Mouse (Mus musculus): ENCODE measurements at regions not wholly inside any gene's neighbourhood (a gene's known extent, or its start where the extent isn't known, plus 50 kb on each side); places are given as distances from the start of the nearest gene placed in this dataset.

DNA sequence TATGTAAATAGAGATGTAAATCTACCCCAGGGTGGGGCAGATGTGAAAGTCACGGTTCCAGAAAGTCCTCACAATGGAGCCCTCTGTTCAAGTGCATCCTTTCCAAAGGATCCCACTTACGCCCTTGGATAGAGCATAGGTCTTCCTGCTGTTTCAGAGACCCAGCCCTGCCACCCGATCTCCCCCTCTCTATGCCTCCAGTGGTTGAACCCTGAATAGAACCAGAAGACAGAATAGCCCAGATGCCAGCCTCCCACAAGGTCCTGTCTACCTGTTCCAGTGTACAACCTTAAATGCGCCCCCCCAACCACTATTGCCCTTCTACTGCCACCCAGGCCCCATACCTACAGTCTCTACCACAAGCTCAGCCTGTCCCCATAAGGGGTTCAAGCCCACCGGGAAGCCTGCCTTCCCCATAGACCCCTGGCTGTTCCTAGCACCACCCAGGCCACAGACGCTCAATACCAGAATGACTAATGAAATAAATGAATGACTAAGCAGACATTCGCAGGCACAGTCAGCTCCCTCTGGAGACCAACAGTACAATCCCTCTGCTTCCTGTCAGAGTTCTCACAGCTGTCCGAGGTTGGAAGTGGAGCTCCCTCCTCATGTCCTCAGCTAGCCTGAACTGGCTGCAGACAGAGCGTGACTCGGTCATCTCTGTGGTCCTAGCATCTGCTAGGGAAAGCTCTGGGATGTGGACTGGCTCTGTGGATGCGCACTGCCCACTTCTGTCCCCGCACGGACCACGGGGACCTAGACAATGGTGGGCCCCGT lies 133.4 kb upstream of the 1600014C23Rik start:
- no peak for DNase-seq (ENCODE audit: low spot score)

DNA sequence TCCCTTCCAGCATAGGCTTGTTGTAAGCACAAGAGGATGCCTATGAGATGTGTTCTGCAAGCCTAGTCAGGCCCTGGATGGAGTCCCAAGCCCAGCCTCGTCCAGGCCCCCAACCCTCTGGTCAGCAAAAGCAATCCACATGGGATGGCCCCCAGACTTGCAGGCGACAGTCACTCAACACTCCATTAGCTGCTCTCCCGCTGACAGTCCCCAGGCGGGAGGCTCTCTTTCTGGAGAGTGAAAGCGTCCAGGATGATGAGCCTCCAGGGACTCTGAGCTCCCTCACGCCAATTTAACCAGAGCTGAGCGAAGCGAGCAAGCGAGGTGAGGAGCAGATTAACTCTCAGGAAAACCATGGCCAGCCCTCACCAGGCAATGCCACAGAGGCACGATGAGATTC lies 132.7 kb upstream of the 1600014C23Rik start:
- DNase-seq (ENCODE audit: low spot score): no peak

DNA sequence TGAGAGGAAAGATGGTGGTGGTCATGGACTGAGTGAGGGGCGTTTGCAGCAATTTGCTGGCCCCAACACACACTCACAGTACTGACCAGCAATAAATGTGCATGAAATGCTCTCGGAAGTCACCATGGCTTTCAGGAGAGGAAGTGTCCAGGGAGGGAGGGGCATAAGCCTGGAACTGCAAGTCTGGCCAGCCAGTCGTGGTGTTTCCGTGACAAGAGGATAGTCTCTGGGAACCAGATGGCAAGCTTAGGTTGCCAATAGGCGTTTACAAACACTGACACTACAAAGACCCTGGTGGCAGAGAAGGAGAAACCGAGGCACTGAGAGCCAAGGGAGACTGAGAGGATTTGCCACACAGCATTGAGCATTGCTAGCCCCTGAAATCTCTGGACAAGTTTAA lies 132.3 kb upstream of the 1600014C23Rik start:
- DNase-seq (ENCODE audit: low spot score): no peak

DNA sequence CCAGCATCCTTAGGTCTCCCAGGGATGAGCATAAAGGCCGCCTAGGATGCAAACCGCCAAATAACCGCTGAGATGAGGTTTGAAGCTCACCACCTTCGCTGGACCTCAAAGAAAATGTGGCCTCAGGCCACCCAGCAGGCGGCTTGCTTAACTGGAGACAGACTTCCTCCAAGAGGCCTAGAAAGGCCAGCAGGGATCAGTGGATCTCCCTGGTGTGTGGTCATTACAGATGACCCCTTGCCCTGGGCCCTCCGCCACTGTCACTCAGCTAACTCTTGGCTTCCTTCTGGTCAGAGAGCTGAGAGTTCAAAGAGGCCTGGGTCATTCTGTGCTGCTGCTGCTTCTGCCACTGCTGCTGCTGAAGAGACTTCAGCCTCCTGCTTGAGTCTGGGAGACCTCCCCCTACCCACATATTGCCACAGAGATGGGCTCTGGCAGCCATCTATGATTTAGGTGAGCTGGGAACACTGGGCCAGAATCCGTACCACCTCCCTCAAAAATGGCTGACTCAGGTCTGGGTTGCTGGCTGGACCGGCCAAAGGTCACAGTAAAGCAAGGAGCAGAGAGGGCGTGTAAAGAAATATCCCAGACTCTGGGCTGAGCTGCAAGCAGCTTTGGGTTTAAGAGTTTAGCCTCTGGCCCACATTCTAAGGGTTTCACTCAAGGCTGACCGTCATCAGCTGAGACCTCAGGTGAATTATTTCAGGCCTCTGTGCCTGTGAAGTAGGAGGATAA lies 130.0 kb upstream of the 1600014C23Rik start:
- DNase-seq (ENCODE audit: low spot score): no peak

DNA sequence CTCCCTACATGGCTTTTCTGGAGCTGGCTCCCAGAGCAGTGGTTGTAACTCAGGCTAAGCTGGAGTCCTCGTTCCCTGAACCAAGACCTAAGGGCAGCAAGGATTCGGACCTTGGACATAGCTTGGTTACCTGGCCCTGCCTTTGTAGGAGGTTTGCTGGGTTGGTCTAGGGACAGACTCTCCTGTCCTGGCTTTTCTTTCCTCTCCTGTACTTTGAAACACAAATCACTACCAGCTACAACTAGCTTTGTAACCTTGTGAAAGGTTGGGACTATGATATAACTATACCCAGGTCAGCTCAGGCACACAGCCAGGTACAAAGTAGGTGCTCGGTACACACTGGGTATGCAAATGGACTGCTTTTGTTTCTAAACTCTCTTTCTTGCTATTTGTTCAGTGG lies 129.4 kb upstream of the 1600014C23Rik start:
- DNase-seq (ENCODE audit: low spot score): no peak

DNA sequence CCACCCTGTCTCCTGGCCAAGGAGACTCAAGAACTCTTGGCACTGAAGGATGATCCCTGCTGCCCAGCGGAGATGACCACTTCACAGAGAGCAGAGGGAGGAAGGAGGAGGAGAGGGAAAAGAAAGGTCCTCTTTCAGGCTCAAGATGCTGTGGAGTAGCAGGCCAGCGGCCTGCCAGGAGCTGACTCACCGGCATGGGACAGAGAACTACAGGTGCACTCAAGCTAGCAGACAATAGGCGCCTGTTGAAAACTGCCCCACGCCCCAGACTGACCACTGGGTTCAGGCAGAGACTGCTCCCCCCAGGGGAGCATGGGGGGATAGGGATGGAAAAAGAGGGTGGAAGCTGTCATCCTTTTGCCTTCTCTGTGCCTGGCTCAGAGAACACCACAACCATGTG lies 125.8 kb upstream of the 1600014C23Rik start:
- DNase-seq (ENCODE audit: low spot score): no peak

DNA sequence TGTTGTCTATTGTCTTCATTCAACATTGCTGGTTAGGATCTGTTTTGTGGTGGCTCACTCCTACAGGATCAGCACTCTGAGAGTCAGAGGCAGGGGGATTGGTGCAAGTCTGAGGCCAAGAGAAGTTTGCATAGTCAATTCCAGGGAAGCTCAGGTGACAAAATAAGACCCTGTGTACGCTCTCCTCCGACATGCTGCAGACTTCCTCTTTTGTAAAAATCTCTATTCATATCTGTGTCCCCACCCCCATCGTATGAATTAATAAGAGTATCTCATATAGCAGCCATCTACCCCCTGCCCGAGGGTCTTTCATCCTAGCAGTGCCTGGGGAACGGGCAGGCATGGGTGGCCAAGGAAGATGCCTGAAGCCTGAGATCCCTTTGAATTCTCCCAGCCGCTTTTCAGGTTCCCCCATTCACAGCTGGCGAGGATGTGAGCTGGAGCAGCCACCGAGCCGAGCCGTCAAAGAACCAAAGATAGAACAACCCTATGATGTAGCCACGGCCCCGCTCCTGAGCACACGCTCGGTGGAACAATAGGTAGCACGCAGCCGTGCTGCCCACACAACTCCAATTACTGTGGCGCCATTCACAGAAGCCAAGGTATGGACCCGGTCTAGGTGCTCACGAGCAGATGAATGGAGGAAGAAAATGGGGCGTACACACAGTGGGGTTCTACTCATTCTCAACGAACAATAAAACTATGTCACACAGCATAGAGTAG lies 120.4 kb upstream of the 1600014C23Rik start:
- DNase-seq (ENCODE audit: low spot score): no peak

DNA sequence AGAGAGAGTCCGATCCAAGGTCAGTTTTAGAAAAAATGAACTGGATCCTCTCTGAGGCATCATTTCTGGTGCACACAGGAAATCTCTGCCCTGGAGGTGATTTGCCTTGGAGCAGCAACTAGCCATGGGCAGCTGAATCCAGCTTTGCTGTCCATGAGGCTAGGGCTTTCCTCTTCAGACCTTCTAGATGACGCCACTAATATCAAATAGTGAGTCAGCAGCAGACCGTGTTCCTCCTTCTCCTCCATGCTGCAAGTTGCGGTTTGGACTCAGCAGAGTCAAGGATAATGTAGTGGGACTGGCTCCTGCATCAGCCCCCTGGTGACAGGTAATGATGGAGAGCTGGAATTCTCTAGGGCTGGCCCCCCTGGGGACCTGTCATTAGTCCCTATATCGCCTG lies 118.8 kb upstream of the 1600014C23Rik start:
- no peak for DNase-seq (ENCODE audit: low spot score)

DNA sequence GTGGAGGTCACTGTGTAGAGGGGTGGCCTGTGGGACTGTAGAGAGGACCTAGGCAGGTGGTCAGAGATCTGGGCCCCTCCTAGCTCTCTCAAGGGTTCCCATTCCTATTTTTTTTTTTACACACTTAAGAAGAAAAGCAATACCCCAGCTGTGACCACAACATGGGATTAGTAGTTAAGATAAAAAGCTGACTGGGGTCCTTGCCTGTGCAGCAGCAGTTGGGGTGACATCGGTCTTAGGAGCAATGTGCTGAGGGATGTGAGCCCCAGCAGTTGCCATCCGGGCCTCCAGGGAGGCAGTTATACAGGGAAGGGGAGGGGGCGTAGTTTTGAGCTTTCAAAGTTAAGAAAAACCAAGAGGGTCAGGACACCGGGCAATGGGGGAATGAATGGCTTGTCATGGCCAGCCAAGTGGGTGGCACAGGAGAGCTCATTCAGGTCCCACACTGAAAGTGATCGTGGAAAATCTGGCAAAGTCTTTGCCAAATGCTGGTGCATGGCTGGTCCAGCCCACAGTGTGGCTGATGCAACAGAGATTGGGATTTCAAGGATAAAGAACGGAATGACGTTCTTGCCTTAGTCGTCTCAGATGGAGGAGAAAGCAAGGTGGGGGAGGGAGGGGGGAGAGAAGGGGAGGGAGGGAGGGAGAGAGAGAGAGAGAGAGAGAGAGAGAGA lies 118.2 kb upstream of the 1600014C23Rik start:
- no peak for DNase-seq (ENCODE audit: low spot score)

DNA sequence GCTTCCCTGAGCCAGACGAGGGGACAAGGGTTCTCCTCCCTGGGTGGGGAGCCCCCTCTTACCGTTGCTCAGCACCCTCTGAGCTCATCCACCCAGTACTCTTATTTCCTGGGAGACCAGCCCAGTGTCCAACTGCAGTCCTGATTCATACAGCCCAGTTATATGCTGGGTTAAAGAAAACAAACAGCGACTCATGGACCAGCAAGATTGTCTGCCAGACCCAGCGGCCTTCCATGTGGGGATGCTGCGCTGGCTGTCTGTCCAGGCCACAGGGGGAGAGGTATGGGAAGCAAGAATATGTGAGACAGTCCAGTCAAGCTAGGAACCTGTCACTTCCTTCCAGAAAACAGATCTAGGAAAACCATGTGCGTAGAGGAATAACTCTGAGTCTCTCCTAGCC lies 117.3 kb upstream of the 1600014C23Rik start:
- DNase-seq (ENCODE audit: low spot score): no peak

DNA sequence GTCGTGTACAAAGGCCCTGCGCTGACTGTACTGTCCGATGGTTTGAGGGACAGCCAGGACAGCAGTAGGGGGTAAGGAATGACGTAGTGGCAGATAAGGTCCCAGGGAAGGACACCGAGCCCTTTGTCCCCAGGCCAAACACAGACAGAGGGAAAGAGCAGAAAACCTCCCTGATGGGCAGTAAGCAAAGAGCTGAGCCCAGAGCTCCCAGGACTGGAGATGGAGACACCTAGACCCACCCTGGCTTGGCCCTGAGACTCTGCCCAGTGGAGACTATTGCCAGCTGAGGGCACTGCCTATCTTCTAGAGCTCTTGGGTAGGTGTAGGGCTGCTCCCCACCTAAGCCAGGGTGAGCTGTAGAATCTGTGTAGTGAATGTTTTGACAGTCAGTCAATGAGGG lies 116.5 kb upstream of the 1600014C23Rik start:
- DNase-seq (ENCODE audit: low spot score): no peak

DNA sequence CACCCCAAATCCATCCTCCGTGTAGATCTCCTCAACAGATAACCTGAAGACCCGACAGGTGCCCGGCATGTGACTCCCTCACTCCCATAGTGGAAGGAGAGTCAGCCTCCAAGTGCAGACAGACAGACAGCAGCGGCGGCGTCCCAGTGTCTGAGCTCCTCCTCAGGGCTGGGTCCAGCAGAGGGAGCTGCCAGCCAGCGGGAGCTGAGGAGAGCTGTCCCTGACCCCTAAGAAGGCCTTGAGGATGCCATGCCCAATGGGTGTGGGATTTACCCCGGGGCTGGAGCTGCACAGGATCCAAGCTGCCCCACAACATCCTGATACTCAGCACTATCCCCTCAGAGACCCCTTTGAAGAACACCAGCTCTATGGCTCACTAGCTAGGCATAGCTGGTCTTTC lies 115.0 kb upstream of the 1600014C23Rik start:
- no peak for DNase-seq (ENCODE audit: low spot score)

DNA sequence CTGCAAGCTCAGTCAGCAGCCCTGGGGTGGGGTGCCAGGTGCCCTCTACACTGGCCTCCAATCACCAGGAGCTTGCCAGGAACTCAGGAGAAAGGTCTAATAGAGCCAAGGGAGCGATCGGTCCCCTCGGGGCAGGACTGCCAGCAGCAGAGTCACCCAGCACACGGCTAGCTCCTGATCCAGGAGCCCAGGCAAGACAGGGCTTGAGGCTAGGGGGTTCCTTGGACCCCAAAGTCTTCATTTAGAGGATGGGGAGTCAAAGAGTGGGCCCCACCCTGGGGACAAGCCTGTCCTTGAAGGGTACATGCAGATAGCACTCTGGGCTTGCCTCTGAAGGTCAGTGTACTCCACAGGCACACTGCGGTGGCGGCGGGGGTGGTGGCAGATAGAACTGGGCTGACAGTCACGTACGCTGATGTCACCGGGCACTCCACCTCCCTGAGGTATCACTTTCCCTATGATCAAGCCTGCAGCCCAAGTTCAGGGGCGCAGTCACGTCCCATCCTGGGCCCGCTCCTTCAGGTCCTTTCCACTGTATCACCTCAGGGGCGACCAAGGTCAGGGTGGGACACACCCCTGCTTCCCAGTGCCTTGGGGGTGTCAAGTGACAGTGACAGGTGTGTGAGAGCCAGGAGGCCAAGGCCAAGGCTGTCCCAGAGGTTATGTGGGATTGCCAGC lies 114.2 kb upstream of the 1600014C23Rik start:
- no peak for DNase-seq (ENCODE audit: low spot score)

DNA sequence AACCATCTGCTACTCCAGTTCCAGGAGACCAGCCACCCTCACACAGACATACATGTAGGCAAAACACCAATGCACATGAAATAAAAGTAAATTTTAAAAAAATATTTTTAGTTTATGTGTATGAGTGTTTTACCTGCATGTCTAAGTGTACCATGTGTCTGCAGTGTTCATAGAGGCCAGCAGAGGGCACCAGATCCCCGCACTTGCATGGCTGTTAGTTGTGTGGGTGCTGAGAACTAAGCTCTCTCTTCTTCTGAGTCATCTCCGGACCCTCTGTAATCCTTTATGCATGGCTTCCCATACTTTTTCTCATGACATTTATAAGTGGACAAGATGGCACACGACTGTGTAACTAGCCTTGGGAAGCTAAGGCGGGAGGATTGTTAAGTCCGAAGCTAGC lies 112.2 kb upstream of the 1600014C23Rik start:
- DNase-seq (ENCODE audit: low spot score): no peak

DNA sequence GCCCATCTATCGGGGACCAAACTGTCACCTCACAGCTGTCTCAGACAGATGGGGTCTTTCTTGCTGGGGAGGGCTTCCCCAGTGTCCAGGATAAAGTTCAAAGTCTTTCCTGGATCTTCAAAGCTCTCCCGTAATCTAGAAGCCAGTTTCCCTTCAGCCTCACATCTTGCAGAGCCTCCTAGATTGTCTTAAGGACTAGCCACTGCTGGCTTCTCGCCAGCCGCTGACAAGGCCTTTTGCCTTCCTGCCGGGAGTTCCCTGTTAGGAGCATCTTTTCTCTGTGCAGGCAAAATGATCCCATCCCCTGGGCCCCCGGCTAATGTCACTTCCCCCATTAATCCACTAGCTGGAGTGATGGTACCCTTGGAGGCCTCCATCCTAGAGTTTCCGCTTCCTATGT lies 103.1 kb upstream of the 1600014C23Rik start:
- no peak for DNase-seq (ENCODE audit: low spot score)

DNA sequence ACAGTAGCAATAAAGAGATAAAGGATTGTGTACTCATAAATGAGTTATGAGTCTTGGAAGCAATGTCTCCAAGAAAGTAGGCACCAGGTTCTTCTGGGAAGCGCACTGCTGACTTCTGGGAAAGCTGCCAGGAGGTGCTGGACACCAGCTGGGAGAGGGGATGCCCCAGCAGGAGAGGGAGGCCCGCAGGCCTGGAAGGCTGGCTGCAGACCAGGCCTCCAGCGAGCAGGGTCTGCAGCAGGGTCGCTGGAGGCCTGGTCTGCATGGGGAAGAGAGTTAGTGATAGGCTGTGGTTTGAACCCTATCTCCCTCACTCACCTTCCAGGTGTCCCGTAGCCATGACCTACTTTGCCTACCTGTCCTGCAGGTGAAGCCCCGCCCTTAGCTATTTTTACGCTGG lies 102.6 kb upstream of the 1600014C23Rik start:
- DNase-seq (ENCODE audit: low spot score): no peak

DNA sequence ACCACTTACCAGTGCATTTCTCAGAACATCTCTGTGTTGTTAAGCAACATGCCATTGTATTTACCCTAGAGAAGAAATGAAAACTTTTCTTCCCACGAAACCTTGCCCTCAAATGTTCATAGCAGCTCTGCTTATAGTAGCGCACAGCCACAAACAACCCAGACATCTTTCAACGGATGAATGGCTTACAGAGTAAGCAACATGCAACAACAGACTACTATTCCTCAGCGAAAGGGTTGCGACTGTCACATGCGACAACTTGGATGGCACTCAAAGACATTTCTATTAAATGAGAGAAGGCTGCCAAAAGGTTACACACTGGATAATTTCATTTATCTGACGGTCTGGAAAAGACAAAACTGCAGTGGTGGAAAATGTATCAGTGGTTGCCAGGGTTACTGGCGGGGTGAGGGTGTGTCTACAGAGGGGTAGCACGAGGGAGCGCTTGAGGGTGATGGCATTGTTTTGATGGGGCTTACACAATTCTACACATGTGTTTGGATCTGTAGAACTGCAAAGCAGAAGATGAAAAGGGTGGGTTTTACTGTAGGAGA lies 101.0 kb upstream of the 1600014C23Rik start:
- no peak for DNase-seq (ENCODE audit: low spot score)

DNA sequence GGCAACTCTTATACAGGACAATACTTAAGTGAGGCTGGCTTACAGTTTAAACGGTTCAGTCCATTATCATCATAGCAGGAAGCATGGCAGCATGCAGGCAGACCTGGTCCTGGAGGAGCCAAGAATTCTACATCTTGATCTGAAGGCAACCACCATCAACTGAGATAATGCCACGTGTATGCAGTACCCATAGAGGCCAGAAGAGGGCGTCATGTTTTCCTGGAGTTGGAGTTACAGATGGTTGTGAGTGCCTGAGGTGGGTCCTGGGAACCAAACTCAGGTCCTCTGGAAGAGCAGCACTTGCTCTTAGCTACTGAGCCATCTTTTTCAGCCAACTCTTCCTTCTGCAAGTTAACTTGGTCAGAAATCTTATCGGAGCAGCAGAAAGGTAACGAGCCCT lies 96.7 kb upstream of the 1600014C23Rik start:
- DNase-seq (ENCODE audit: low spot score): no peak

DNA sequence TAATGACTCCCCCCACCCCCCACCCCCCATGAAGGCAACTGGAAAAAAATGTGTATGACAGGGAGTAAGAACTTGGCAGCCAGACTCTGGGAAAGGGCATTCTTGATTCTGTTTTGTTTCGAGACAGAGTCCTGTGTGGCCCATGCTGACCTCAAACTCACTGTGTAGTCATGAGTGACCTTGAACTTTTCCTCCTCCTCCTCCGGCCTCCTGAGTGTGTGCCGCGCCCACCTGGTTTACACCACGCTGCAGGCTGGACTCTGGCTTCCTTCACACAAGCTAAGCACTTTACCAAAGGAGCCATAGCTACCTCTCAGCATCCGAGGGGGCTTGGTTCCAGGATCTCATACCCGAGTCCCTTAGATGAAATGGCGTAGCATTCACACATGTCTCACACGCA lies 95.9 kb upstream of the 1600014C23Rik start:
- DNase-seq (ENCODE audit: low spot score): no peak

DNA sequence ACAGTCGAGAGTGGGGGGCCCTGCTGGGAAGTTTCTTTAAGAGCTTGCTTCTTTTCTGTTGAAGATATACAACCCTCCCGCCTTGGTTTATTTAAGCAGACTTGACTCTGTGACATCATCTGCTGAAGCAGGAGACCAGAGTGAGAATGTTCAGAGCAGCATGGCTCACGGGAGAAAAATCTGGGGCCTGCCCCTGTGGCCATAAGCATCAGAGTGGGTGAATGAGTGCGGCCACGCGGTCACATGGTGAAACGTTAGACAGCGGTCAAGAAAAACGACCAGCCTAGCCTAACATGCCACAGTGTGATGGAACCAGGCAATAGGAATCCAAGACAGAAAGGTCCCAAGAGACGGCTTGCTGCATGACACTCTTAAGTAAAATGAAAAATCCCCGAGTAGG lies 95.2 kb upstream of the 1600014C23Rik start:
- no peak for DNase-seq (ENCODE audit: low spot score)

DNA sequence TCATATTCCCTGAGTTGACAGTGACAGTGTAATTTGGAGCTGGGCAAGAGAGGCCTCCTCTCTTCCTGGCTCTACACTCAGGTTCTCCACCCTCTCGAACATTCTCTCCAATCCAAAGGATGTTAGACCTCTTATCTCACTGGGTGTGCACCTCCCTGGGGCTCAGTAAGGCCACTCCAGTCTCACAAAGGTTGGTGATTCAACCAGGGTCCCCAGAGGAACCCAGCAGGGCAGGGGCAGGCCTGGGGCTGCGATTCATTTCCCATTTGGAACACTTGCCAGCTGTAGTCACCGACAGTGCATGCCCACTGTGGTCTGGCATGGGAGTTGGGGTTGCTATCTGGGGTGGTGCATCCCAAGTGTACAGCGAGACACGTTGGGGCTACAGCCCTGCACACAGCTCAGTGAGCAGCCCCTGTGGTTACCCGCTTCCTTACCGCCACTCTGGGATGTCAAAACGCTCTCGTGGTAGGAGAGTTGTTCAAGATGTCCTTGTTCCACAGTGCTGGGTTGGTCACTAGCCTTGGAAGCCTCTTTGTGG lies 94.7 kb upstream of the 1600014C23Rik start:
- no peak for DNase-seq (ENCODE audit: low spot score)
